In genomic region chr8:123794766-123795165, GRCm38 (mm10) we compare ENCODE assay signal across 19 mouse cellular contexts. TPM values are rescaled to one million over a fixed set of nuclear protein-coding genes. Genes with fewer than 3 reads are reported as not detected.
DNase-seq lines count a peak whose midpoint lies in the region; ATAC-seq and TF ChIP-seq lines count a peak whose summit lies in the region.
"Had no signal": no experiment of that assay in that cellular context is flagged by ENCODE, and none has a peak within 500 bp of the region (broad histone marks: within the 10 kb centered on the region; RNA-seq: fewer than 3 reads in every experiment).

No protein-coding gene starts in this region.

- no peak for TF ChIP-seq EP300 in liver, postnatal 0 days (IDR thresholded peaks at IDR 0.05; ENCODE audit: low read depth)

- H3K9me3 ChIP-seq in liver, embryonic 15.5 days (replicated peaks) = no peaks in the 10 kb centered on the region
- no peaks in the 10 kb centered on the region for H3K9me3 ChIP-seq in liver, postnatal 0 days (ENCODE audit: low read length)
- no peaks in the 10 kb centered on the region for H3K9me3 ChIP-seq in intestine, postnatal 0 days (ENCODE audit: control insufficient read depth)
- H3K9me3 ChIP-seq in stomach, embryonic 16.5 days (replicated peaks; ENCODE audit: control insufficient read depth, low read length) = no peaks in the 10 kb centered on the region
- H3K9me3 ChIP-seq: hindbrain, embryonic 15.5 days had no signal

- H3K27ac ChIP-seq in liver, embryonic 15.5 days (replicated peaks) = 0 out of 2 replicates have a peak overlapping the region, but pooled peaks have one; percentile 4
- H3K27ac ChIP-seq in liver, postnatal 0 days (ENCODE audit: low read depth) = no peak overlapping the region
- H3K27ac ChIP-seq in intestine, postnatal 0 days (ENCODE audit: low read depth, low read length) = peak overlapping the region; percentile 84
- peak overlapping the region; percentile 55; the same call in 1 of the 2 replicates for H3K27ac ChIP-seq in stomach, embryonic 16.5 days (ENCODE audit: low read length)
- no peak overlapping the region for H3K27ac ChIP-seq in kidney, adult 2 months (ENCODE audit: insufficient read depth, low read depth, low read length)
- H3K27ac ChIP-seq: gastrocnemius, adult 2 months; hindbrain, embryonic 15.5 days had no signal

- H3K27me3 ChIP-seq in liver, embryonic 15.5 days = no peaks in the 10 kb centered on the region; the same call in 1 of the 2 replicates
- H3K27me3 ChIP-seq in liver, postnatal 0 days (ENCODE audit: insufficient read depth, low read length) = no peaks in the 10 kb centered on the region
- no peaks in the 10 kb centered on the region for H3K27me3 ChIP-seq in intestine, postnatal 0 days (replicated peaks; ENCODE audit: control insufficient read depth, insufficient read depth, low read length)
- no peaks in the 10 kb centered on the region for H3K27me3 ChIP-seq in stomach, embryonic 16.5 days (ENCODE audit: control insufficient read depth, insufficient read depth, low read length)
- H3K27me3 ChIP-seq in kidney, adult 2 months (replicated peaks; ENCODE audit: control insufficient read depth, insufficient read depth, low read length) = no peaks in the 10 kb centered on the region
- H3K27me3 ChIP-seq: hindbrain, embryonic 15.5 days had no signal

- no peak overlapping the region for H3K4me3 ChIP-seq in liver, embryonic 15.5 days (replicated peaks)
- no peak overlapping the region for H3K4me3 ChIP-seq in liver, postnatal 0 days (ENCODE audit: low read depth, low read length)
- H3K4me3 ChIP-seq in intestine, postnatal 0 days (ENCODE audit: low read depth, low read length) = no peak overlapping the region
- H3K4me3 ChIP-seq in stomach, embryonic 16.5 days (replicated peaks; ENCODE audit: low read length) = no peak overlapping the region
- H3K4me3 ChIP-seq in kidney, adult 2 months (ENCODE audit: insufficient read depth, low read depth, low read length) = no peak overlapping the region
- H3K4me3 ChIP-seq: gastrocnemius, adult 2 months; hindbrain, embryonic 15.5 days had no signal

- H3K4me2 ChIP-seq in liver, embryonic 15.5 days = no peak overlapping the region
- H3K4me2 ChIP-seq in liver, postnatal 0 days (ENCODE audit: low read depth, low read length) = no peak overlapping the region
- no peak overlapping the region for H3K4me2 ChIP-seq in intestine, postnatal 0 days (replicated peaks; ENCODE audit: low read depth)
- no peak overlapping the region for H3K4me2 ChIP-seq in stomach, embryonic 16.5 days (ENCODE audit: low read depth, low read length)
- H3K4me2 ChIP-seq: heart, embryonic 11.5 days; hindbrain, embryonic 15.5 days had no signal

- H3K4me1 ChIP-seq in liver, embryonic 15.5 days (replicated peaks) = peaks cover 39% of the 10 kb centered on the region
- H3K4me1 ChIP-seq in liver, postnatal 0 days (ENCODE audit: insufficient read depth) = peaks cover 24% of the 10 kb centered on the region
- 0 out of 2 replicates have a peak, but pooled peaks cover 11% of the 10 kb centered on the region for H3K4me1 ChIP-seq in intestine, postnatal 0 days (replicated peaks; ENCODE audit: control insufficient read depth, insufficient read depth, low read length)
- H3K4me1 ChIP-seq in stomach, embryonic 16.5 days (ENCODE audit: control insufficient read depth, insufficient read depth, low read length) = no peaks in the 10 kb centered on the region
- no peaks in the 10 kb centered on the region for H3K4me1 ChIP-seq in kidney, adult 2 months (ENCODE audit: control insufficient read depth, insufficient read depth, low read length)

- TF ChIP-seq POLR2A in kidney, adult 2 months (IDR thresholded peaks at IDR 0.05; ENCODE audit: low read depth, low read length) = no peak

- no peak for DNase-seq in liver, postnatal 0 days
- DNase-seq in adrenal gland, adult 18-20 months (ENCODE audit: low spot score in 2 of 2) = no peak
- no peak for DNase-seq in kidney, adult 2 months
- DNase-seq: adrenal gland, postnatal 10 days; adrenal gland, postnatal 36 days; cerebellum, adult 18-20 months; cerebellum, adult 9-10 months; cerebellum, postnatal 14 days; forebrain, postnatal 0 days; gastrocnemius, adult 2 months; gastrocnemius, postnatal 14 days; heart, adult 11 months had no signal

- 74% methylated on average over 4 of the region's 4 CpGs for WGBS in liver, embryonic 15.5 days (ENCODE audit: insufficient replicate concordance)
- 88% methylated on average over 4 of the region's 4 CpGs for WGBS in liver, postnatal 0 days (ENCODE audit: insufficient replicate concordance)
- WGBS in intestine, postnatal 0 days = 41% methylated on average over 4 of the region's 4 CpGs
- 61% methylated on average over 4 of the region's 4 CpGs for WGBS in stomach, embryonic 16.5 days
- whole genome bisulfite sequencing in kidney, adult 2 months = 83% methylated on average over 4 of the region's 4 CpGs

- TF ChIP-seq CTCF in liver, postnatal 0 days (IDR thresholded peaks at IDR 0.05; ENCODE audit: low read depth) = no peak
- no peak for TF ChIP-seq CTCF in intestine, postnatal 0 days (IDR thresholded peaks at IDR 0.05; ENCODE audit: low read depth)
- no peak for TF ChIP-seq CTCF in kidney, adult 2 months (conservative IDR thresholded peaks at IDR 0.05; ENCODE audit: insufficient read depth, insufficient read length, low read depth, low read length)

- no peaks in the 10 kb centered on the region for H3K36me3 ChIP-seq in liver, embryonic 15.5 days (replicated peaks)
- H3K36me3 ChIP-seq in liver, postnatal 0 days (replicated peaks; ENCODE audit: insufficient read depth, low read length) = no peaks in the 10 kb centered on the region
- no peaks in the 10 kb centered on the region for H3K36me3 ChIP-seq in intestine, postnatal 0 days (ENCODE audit: control insufficient read depth, insufficient read depth)
- H3K36me3 ChIP-seq in stomach, embryonic 16.5 days (ENCODE audit: control insufficient read depth, insufficient read depth, low read length) = no peaks in the 10 kb centered on the region
- no peaks in the 10 kb centered on the region for H3K36me3 ChIP-seq in kidney, adult 2 months (ENCODE audit: control insufficient read depth, insufficient read depth, low read length)
- H3K36me3 ChIP-seq: hindbrain, embryonic 15.5 days had no signal

- no peak for ATAC-seq in liver, embryonic 15.5 days (ENCODE audit: insufficient read depth)
- no peak for ATAC-seq in liver, postnatal 0 days
- peak; percentile 62 for ATAC-seq in intestine, postnatal 0 days
- ATAC-seq in stomach, embryonic 16.5 days (ENCODE audit: insufficient read depth, low FRiP score) = no peak
- ATAC-seq: CD4-positive, CD25-positive, alpha-beta regulatory T cell, adult 4 months; forebrain, embryonic 14.5 days; forebrain, postnatal 0 days had no signal

- H3K9ac ChIP-seq in liver, embryonic 15.5 days = no peak overlapping the region
- no peak overlapping the region for H3K9ac ChIP-seq in liver, postnatal 0 days (replicated peaks)
- H3K9ac ChIP-seq in intestine, postnatal 0 days (ENCODE audit: low read depth, low read length) = no peak overlapping the region
- H3K9ac ChIP-seq in stomach, embryonic 16.5 days (ENCODE audit: low read length) = no peak overlapping the region
- H3K9ac ChIP-seq: forebrain, postnatal 0 days; hindbrain, embryonic 15.5 days had no signal

RNA-seq across cellular contexts. Expression of gene Rab4a, which starts 11.0 kb away (rescaled TPM):
- 28.8 and 33.1 TPM in 2 replicates for polyA plus RNA-seq in liver, embryonic 15.5 days (2015; fragmentation: Nextera tagmentation; extraction: Ambion mirVana)
- 30.4 and 36.3 TPM in 2 replicates for polyA plus RNA-seq in liver, postnatal 0 days (2015; fragmentation: Nextera tagmentation; extraction: Ambion mirVana)
- 104 TPM in 2 replicates for polyA plus RNA-seq in intestine, postnatal 0 days (2015; fragmentation: Nextera tagmentation; extraction: Ambion mirVana)
- 42.2 and 44.4 TPM in 2 replicates for polyA plus RNA-seq in stomach, embryonic 16.5 days (2015; fragmentation: Nextera tagmentation; extraction: Ambion mirVana)
- 10 to 100 TPM; 25.5 to 25.9 TPM for total RNA-seq in adrenal gland, adult 18-20 months (2021)
- polyA plus RNA-seq in kidney, adult 2 months (2012; rRNA removed) = 38.8 and 42.7 TPM in 2 replicates

Comparison
In these comparisons a context has a peak if more than half of its experiments do, and no peak if none do; other contexts are left out.
1. H3K27ac ChIP-seq: peak in liver, embryonic 15.5 days (single experiment), intestine, postnatal 0 days (single experiment) and stomach, embryonic 16.5 days (single experiment); none in liver, postnatal 0 days (single experiment) and kidney, adult 2 months (single experiment).